Mouse (Mus musculus) thymus, postnatal 25 days (tissue): Measurements from ENCODE around the gene Rpl37a.
A peak's percentile ranks its signal among the peaks of the same experiment; 100 is the strongest.

Source experiments
- DNase-seq: peaks from one replicate; pipeline ENCODE4 v3.0.0; 2022

The Rpl37a gene

DNA sequence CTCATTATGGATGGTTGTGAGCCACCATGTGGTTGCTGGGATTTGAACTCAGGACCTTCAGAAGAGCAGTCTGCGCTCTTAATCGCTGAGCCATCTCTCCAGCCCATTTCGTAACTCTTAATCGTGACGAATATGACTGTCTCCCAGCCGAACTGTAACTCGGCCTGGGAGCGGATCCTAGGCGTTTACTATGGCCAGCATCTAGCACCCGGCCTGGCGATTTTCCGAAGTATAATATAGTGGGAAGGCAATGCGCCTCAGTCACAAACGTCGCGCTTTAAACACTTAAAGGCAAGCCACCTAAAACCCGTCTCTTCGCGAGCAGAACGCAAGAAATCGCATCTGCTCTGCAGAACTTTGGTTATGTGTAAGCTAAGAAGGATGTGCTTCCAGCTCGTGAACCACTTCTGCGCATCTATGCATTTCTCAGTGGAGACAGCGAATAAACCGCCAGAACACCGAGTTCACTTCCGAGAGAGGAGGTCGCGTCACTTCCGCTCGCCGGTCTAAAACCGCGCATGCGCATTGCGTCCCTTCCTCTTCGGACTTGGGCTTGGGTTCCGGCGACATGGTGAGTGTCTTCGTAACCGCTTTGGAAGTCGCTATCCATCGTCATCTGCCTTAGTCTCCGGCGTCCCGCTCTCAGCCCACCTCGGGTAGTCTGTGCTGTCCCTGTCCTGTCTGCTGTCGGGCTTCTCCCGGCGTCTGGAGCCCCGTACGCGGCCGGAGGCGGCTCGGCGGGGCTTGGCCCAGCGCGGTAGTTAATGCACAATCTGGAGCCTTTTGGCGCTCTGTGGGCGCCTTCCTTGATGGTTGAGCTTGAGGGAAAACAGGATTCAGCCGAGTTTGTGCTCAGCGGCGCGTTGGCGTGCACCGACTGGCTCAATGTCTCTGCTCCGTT is at the start of gene Rpl37a:
TSS of gene Rpl37a (plus strand) at position 538 of the 901 bp plus-strand sequence.
- peak; percentile 92 for DNase-seq

DNA sequence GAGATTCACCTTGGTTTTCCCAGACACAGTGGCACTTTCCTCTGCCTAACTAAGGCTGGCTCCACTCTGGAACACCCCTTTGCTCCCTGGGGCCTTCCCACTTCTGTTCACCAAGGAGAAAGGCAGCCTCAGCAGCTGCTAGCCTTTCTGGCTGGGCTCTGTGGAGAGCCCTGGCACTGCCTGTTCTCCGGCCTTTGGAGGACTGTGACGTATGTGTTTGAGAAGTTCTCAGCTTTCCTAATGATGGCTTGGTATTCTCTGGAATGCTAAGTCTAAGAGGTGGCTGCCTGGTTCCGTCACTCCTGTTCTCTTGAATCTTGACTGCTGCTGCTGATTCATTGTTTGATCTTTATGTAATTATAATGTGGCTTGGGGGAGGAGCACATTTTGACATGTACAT is 38.0 kb upstream of the Rpl37a start:
- DNase-seq = no peak

DNA sequence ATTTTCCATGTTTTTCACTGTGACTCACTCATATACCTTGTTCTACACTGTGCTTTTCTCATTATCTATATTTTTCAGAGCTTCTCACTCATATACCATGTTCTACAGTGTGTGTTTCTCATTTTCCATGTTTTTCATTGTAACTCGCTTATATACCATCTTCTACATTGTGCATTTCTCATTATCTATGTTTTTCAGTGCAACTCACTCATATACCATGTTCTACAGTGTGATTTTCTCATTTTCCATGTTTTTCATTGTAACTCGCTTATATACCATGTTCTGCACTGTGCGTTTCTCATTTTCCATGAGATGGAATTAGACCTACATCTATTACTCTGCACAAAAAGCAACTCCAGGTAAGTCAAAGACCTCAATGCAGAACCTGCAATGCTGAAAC is 14.8 kb upstream of the Rpl37a start:
- DNase-seq = no peak

DNA sequence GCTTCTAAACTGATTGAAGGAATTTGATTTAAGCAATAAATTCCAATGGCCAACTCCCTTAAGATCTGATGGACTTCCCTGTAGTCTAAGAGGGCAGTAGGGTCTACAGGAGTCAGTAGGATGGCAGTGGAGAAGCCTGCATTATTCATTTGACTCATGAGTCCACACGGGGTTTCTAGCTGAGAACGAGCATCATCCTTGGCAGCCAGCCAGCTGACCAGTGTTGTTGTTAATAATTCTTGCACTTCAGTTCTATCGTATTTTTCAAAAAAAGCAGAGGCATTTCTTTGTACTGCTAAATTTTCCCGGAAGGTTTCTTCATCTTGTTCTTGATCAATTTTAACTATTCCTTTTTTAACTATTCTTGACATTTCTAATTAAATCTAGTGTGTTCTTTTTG is 12.4 kb upstream of the Rpl37a start:
- DNase-seq = no peak

DNA sequence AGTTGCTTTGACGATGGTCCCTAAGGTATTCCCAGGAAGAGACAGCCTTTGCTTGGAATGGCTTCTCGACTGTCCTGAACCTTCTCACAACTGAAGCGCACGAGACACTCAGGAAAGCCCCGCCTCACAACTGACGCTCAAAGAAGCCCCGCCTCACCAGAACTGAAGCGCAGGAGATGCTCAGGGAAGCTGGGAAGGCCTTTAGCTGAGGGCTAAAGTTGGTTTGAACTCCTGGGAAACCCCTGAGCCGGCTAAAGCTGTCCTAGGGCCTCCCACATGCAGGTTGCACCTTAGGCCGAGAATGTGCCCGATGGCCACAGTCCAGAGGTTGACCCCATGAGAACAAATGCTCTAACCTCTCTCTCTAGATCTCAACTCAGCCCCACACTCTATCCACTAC is 10.6 kb upstream of the Rpl37a start, which contains the start of gene Ankar:
TSS of gene Ankar (minus strand) at position 101 of the 400 bp plus-strand sequence.
- no peak for DNase-seq

DNA sequence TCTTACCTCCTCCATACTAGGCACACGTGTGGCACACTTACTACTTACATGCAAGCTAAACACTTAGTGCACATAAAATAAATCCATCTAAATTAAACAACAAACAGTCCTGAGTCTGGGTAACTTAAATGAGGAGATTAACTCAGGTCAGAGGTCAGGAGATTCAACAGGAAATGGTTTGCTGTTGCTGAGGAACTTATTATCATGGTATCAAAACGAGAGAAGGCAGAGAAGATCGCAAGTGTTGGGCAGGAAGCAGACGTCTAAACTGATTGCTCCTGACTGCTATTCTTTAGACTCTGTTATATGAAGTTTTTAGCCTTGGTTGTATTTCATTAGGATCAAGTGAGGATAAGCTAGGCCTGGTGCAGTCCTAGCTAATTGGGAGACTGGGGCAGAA is 3.6 kb upstream of the Rpl37a start:
- DNase-seq = no peak

DNA sequence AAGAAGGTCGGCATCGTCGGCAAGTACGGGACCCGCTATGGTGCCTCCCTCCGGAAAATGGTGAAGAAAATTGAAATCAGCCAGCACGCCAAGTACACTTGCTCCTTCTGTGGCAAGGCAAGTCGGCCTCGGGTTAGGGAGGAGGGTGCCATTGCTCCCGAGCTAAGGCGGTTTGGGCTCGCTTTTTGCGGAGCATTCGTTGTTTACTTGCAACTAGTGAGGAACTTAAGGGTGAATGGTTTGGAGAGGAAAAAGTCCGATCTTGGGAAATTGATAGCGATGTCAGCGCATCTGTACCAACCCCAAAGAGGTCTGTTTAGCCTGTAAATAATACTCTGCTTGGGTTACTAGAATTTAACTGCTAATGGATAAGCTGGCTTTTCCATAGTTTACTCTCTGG is 594 bp downstream of the Rpl37a start:
- DNase-seq = no peak

DNA sequence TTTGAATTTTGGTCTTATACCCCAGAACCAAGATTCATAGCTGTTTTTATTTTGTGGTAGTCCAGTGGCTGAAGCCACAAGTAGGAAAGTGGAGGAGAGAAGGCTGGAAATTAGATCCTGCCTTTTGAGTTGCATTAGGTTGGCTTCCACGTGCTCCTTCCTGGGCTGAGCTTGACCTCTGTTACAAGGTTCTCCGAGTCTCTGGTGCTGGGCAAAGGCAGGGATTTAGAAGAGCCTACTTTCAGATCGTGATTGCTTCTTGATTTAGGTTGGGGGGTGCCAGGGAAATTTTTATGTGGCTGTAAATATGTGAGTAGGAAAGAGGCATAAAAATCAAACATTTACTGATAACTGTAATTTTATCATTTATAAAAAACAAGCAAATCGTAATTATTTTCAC is 3.5 kb downstream of the Rpl37a start:
- no peak for DNase-seq

DNA sequence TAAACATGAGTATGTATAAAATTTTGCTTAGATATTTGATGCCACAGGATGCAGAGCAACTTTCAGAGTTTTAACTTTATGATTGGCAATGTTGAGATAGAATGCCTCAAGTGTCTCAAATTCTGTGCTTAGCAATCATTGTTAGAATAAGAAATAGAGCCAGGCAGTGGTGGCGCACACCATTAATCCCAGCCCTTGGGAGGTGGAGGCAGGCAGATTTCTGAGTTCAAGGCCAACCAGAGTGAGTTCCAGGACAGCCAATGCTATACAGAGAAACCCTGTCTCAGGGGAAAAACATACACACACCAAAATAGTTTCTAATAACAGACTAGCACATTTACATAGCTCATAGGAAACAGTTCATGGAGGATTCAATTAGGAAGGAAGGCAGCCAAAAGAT is 4.0 kb downstream of the Rpl37a start:
- no peak for DNase-seq

DNA sequence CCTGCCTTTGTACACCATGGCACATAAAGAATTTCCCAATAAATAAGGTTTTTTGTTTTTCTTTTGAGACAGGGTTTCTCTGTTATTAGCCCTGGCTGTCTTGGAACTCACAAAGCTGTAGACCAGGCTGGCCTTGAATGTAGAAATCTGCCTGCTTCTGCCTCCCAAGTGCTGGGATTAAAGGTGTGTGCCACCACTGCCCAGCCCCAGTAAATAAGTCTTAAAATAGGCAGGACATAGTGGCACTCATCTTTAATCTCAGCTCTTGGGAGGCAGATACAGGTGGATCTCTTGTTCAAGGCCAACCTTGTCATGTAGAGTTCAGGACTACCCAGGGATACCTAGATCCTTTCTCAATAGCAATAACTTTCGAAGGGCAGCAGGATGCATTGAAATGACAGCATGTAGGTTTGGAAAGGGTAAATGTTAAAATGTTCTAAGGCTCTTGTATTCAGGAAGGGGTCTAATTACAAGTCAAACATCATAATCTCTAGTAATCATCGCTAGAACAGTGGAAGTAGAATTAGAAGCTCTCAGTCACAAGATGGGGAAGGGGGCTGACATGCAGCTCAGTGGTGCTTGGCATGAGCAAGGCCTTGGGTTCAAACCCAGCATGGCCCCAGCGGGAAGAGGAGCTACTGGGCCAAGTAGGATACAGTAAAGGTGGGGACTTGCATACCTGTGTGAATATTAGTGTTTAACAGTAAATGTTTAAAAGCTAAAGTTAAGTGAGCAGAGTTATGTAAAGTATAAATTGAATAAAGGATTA is 4.7 kb downstream of the Rpl37a start:
- DNase-seq = no peak

DNA sequence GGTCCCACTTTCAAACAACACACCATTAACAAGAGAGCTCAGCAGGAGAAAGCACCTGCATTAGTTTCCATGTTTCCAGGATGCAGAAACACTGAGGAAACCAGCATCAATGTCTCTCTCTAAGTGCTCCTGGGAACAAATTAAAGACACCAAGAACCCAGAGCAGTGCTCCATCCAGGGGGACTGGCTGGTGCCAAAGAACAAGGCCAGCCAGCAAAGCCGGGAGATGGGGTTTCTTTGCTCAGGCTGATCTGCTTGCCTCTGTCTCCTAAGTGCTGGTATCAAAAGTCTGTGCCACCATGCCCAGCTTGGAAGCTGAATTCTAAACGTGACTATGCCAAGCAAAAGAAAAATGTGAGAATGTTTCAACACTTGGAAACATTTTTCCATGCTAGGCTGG is 5.3 kb downstream of the Rpl37a start:
- no peak for DNase-seq

DNA sequence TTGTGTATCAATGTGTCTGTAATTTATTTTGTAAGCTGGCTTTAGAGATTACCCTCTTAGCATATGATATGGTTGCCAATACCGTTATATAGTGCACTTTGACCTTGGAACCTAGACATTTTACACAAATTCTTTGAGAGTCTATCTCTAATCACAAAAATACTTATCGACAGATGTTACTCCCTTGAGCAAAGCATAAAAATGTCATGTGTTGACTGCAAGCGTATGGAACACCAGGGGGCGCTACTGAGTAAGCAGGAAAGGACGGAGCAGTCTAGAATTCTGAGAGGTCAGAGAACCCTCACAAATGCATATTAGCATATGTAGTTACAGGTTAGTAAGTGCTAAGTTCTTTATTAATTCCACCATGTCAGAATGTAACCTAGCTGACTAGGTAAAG is 5.8 kb downstream of the Rpl37a start:
- peak; percentile 63 for DNase-seq

DNA sequence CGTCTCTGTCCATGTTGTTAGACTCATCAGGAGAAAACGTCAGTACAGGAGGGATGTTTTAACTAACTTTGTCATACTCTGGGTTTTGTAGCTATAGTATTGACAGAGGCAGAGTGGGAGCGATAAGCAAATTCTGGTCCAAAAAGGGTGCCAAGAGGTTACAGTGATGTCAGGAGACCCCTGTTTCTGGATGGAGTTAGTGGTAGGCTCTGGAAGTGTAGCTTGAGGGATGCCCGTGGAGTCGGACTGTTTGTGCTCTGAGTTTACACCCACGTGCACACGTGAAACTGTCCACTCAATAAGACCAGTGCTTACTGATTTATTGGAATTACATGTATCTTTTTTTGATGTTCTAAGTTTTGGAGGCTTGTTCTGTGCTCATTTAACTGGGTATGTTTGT is 6.5 kb downstream of the Rpl37a start:
- DNase-seq = no peak

DNA sequence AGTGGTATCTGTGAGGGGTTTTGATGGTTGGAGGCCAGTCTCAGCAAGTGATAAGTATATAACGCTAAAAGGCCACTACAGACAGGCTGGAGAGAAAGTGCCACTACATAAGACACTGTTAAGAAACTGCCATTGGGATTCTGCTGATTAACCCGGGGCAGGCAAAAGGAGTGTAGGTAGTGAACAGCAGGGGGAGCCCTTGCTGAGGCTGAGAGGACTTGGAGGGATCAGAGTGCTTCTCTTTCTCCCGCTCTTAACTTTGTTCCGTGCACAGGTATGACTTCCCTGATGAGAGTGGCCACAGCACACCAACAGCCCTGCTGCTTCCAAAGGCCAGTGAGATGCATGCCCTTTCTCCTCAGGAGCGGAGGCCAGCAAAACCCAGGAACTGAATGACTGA is 7.8 kb downstream of the Rpl37a start:
- DNase-seq = peak; percentile 53

DNA sequence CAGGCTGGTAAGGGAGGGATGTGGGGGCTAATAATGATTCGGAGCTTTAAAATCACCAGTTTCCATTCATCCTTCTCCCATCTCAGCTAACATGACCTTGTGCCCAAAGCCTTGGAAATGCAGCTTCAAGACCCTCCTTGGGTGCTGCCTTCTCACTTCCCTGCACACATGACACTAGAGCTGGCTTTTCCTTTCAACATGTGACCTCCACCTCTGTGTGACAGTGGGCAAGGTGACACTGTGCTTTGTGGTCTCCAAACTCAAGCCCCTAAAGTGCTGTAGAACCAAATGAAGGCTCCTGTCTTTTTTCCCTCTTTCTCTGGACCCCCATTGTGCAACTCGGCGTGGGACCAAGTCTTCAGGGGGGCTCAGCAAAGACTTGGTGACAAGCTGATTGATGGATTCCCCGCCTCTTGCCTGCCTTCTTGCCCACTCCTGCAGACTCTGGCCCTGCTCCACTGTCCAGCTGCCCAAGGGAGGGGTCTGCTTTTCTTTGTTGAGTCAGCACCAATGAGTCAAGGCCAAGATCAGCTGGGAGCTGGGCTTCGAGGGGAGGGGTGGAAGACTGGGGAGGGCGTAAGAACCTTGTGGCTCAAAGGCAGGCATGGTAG is 9.1 kb downstream of the Rpl37a start:
- DNase-seq = no peak

DNA sequence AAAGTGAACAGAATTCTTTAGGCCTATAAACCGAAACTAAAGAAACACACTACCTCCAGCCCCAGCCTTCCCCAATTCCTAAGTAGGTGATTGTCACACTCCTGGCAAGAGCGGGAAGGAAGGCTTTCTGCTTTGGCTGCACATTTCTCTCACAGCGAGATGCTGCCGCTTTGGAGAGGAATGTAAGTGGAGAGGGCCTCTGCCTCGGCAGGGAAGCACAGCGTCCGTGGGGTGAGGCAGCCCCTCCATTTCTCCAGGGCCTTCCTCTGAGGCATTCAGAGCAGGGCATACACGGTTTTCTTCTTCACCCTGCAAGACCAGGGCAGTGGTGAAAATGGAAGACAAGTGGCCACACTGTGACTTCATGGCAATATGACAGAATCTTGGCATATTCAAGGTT is 11.6 kb downstream of the Rpl37a start:
- DNase-seq = no peak

DNA sequence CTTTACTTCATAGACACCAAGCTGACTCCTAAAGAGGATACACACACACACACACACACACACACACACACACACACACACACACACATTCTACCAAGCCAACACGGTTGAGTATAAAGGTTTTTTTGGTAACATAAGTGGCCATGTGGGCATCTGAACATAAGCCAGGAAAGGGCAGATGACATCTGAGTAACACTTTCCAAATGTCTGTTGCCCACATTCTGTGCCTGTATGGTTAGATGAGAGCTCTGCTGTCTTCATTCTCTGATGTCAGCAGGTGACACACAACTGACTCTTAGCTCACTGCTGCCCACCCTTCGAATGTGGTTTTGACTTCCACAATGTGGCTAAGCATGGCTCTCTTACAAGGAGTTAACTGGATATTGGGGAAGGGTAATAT is 13.3 kb downstream of the Rpl37a start:
- no peak for DNase-seq

DNA sequence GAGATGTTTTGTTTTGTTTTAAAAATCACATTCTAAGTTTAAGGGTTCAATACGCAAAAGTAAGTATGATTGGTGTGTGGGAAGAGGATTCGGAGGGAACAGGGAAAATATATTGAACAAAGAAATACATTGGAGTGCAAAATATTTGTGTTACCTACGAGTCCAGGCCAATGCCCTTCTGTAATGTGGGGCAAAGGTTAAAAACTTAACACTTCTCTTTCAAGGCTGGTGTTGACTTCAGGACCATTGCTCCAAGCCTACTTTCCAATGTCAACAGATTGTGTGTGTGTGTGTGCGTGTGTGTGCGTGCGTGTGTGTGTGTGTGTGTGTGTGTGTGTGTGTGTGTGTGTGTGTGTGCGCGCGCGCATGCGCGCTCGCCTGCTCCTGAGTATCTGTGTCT is 14.9 kb downstream of the Rpl37a start:
- DNase-seq = no peak

DNA sequence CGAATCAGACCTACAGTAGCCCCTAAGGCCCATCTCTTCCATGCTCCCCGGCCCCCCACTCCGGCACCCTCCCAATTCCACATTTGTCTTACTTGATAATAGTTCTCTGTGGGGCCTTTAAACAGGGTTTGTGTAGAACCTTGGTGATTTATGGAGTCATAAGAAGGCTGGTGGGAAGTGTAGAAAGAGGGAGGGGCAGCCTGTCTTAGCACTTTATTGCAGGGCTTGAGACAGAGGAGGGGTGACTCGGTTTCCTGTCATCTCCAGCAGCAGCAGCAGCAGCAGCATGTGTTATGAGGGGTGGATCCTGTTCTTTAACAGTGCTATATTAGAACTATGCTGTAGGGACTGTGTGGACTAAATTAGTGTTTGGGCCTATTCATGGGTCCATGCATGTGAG is 17.7 kb downstream of the Rpl37a start:
- DNase-seq = no peak

DNA sequence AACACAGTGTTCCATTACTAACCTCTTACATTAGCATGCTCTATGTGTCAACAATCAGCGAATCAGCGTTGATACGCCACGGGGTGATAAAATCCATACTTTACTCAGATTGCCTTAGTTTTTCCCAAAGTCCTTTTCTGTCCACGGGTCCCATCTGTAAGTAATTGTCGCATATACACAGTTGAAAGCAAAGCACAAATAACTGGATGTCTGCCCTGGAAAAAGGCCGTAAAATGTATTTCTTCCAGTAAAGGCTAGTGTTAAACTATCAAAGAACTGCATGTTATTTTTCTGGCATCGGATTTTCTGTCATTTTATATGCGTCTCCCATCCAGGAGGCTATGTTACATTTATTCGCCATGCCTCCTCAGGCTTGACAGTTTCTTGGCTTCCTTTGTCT is 19.0 kb downstream of the Rpl37a start:
- no peak for DNase-seq

DNA sequence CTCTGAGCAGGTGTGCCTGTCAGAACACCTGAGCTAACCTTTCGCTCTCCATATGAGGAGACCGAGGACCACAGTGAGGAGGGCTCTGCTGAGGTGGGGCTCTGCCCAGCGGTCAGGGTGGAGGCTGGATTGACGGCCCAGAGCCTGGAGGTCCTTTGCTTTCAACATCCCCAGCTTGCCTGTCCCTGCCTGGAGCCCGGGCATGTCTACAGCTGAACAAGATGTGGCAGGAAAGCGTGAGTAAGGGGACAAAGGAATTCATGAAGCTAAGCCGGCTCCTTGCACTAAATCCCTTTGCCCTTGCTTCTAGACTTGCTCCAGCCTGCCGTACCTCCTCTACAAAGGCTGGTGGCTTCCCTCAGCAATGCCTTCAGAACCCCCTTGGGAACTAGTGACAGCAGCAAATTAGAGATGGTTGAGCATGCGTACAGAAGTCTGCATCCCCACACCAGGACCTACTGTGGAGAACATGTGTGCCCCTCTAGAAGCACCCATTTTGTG is 22.2 kb downstream of the Rpl37a start:
- DNase-seq = no peak

DNA sequence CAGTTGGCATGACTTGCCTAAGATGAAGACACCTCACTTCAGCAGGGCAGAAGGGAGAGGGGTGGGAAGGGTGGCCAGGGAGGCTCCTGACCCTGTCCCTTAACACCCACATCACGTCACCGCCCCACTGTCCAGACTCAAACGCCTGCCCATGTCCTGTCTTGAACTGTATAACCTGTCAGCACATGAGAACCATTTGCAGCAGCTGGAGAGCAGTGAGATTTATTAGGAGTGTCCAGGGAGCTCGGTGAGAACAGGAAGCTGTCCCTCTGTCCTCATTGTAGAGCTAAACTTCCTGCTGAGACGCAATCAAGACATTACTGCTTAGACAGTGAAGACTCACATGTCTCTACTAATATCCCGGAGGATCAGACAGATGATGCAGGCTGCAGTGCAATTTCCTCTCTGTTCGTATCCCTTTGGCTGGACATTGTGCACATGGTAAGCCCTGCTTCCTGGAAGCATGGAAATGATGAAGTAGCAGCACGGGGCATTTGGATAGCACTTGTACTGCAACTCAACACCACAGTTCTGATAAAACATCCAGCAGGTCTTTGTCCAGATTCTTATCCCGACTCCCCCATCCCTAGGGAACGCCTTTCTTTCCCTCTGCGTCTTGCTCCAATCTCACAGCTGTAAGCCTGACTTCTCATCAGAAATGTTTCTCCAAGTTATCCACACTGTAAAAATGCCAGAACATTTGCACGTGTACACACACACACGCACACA is 25.5 kb downstream of the Rpl37a start:
- no peak for DNase-seq
